Mouse (Mus musculus): ENCODE results near the gene Pla2g7.
A peak's percentile ranks its signal among the peaks of the same experiment; 100 is the strongest.

The Pla2g7 gene

GRCm38 (mm10) chr17:43649641-43650436, 81.9 kb downstream of the Pla2g7 start:
- peak; percentile 33 to 48 for DNase-seq

- no peak for DNase-seq
Observed at GRCm38 (mm10) chr17:43651314-43652046, 83.6 kb downstream of the Pla2g7 start.

Measured in cerebellum, postnatal 10 days (tissue).